Mouse (Mus musculus): ENCODE measurements at regions not wholly inside any gene's neighbourhood (a gene's known extent, or its start where the extent isn't known, plus 50 kb on each side); places are given as distances from the start of the nearest gene placed in this dataset.

DNA sequence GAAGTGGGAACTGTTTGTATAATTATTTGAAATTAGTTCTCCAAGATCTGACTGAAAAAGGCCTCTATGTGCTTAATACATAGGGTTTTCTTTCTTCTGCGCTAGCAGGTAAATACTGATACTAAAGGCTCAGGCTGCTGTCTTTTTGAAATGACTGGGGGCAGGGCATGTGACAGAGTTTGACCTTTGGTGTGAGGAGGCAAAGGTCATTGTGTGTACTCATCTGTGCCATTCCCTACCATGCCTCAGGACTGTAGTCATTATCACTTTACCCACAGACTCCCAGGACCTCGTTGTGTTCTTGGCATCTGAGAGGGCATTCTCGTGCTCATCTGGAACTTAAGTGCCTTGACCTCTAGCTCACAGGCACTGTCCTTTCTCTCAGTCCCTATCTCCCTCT is 88.5 kb downstream of the Sox1 start:
- H3K36me3 ChIP-seq (ENCODE audit: control insufficient read depth, insufficient read depth, low read length), result no peaks in the 10 kb centered on the region
- H3K4me3 ChIP-seq (ENCODE audit: low read depth, low read length), result no peak overlapping the region
- 82% methylated on average over 3 of the region's 3 CpGs for WGBS
- no peaks in the 10 kb centered on the region for H3K9me3 ChIP-seq (ENCODE audit: control insufficient read depth, low read length)
- H3K27ac ChIP-seq (ENCODE audit: low read depth, low read length), result no peak overlapping the region
- DNase-seq (ENCODE audit: low spot score, missing footprints) (no peak), ATAC-seq (ENCODE audit: low FRiP score) (no peak)
- H3K4me2 ChIP-seq, result no peak overlapping the region
- peaks cover 26% of the 10 kb centered on the region for H3K4me1 ChIP-seq (ENCODE audit: control insufficient read depth, insufficient read depth, low read length)
- H3K9ac ChIP-seq (ENCODE audit: low read length), result no peak overlapping the region
- peaks cover 4% of the 10 kb centered on the region; the same call in 1 of the 2 replicates for H3K27me3 ChIP-seq (ENCODE audit: control insufficient read depth, insufficient read depth, low read length)

DNA sequence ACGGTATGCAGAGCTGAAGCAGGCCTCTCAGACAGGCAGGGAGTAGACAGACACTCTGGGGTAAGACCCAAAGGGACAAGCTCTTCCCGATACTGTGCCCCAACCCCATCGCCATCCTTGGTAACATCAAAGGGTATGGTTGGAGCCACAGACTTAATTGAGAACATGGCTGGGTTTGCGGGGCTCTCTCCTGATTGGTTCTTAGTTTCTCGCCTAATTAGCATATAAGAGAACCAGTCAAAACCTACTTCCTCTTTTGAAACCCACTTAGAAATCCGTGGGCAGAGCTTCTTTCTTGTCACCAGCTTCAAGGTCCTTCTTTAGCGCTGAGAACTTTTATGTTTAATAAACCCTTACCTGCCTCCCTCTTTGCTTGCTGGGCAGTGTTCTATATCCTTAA is 87.5 kb upstream of the Spaca7 start:
- ATAC-seq (ENCODE audit: low FRiP score) (no peak), DNase-seq (ENCODE audit: low spot score, missing footprints) (no peak)
- H3K4me2 ChIP-seq, result no peak overlapping the region
- H3K27ac ChIP-seq (ENCODE audit: low read depth, low read length), result no peak overlapping the region
- H3K27me3 ChIP-seq (ENCODE audit: control insufficient read depth, insufficient read depth, low read length), result peaks cover 4% of the 10 kb centered on the region; the same call in 1 of the 2 replicates
- H3K9me3 ChIP-seq (ENCODE audit: control insufficient read depth, low read length), result no peaks in the 10 kb centered on the region
- no peak overlapping the region for H3K9ac ChIP-seq (ENCODE audit: low read length)
- H3K4me1 ChIP-seq (ENCODE audit: control insufficient read depth, insufficient read depth, low read length), result peaks cover 18% of the 10 kb centered on the region
- H3K36me3 ChIP-seq (ENCODE audit: control insufficient read depth, insufficient read depth, low read length), result no peaks in the 10 kb centered on the region
- WGBS, result 84% methylated on average over 7 of the region's 7 CpGs
- no peak overlapping the region for H3K4me3 ChIP-seq (ENCODE audit: low read depth, low read length)

DNA sequence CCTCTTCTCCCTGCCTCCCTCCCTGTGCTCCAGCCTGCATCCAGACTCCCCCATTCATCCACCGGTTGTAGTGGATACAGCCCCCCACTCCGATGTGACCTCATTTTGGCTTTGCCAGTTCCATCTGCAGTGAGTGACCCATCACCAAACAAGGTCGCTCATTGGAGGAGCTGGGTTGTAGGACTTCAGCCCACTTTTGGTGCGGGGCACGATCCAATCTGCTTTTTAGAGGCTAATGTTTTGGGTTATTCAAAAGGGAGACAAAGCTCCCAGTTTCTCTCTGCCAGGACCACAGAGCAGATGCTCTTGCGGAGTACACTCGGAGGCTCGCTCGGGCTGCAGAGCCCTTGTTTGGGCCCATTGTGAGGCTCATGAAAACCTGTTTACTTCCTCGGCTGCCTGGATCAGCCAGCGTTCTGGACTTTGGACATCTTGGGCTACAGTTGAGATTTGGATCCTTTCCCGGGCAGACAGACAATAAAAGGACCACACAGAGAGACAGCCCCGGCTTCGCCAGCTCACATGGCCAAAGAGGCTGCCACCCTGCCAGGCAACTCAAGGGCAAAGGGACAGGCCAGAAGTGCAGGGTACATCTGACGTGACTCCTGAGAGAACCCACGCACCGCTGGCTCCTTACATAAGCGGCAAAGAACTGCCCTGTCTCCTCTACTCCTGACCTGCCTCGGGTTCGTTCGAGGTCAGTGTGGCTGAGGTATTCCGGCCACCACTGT is 86.3 kb upstream of the Spaca7 start:
- no peaks in the 10 kb centered on the region for H3K9me3 ChIP-seq (ENCODE audit: control insufficient read depth, low read length)
- no peak for ATAC-seq (ENCODE audit: low FRiP score)
- H3K27ac ChIP-seq (ENCODE audit: low read depth, low read length), result no peak overlapping the region
- H3K4me2 ChIP-seq, result no peak overlapping the region
- no peak overlapping the region for H3K9ac ChIP-seq (ENCODE audit: low read length)
- peaks cover 18% of the 10 kb centered on the region for H3K4me1 ChIP-seq (ENCODE audit: control insufficient read depth, insufficient read depth, low read length)
- 68% methylated on average over 22 of the region's 22 CpGs for WGBS
- no peaks in the 10 kb centered on the region for H3K36me3 ChIP-seq (ENCODE audit: control insufficient read depth, insufficient read depth, low read length)
- H3K4me3 ChIP-seq (ENCODE audit: low read depth, low read length), result no peak overlapping the region
- DNase-seq (ENCODE audit: low spot score, missing footprints), result no peak
- H3K27me3 ChIP-seq (ENCODE audit: control insufficient read depth, insufficient read depth, low read length), result peaks cover 2% of the 10 kb centered on the region; the same call in 1 of the 2 replicates

DNA sequence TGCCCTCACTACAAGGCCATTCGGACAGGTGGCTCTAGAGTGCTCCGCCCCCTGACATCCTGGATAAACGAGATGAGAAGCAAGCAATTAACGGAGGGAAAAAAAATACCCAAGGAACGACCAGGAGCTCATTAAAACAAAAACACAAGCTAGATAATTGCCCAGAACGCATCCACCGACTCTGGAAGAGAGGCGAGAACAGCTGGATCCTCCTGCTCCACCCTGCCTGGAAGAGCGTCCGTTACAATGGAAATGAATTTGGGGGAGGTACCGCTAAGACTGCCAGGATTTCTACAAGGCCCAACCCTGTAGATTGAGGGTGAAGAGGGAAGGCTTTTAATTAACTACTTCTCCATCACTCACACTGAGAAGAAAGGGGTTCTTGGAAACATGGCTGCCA is 85.6 kb upstream of the Spaca7 start:
- no peak for DNase-seq (ENCODE audit: low spot score, missing footprints)
- Histone ChIP-seq H3K9me3 (ENCODE audit: control insufficient read depth, low read length) (no peaks in the 10 kb centered on the region), H3K27me3 (ENCODE audit: control insufficient read depth, insufficient read depth, low read length) (peaks cover 2% of the 10 kb centered on the region; the same call in 1 of the 2 replicates), H3K36me3 (ENCODE audit: control insufficient read depth, insufficient read depth, low read length) (no peaks in the 10 kb centered on the region), H3K27ac (ENCODE audit: low read depth, low read length) (no peak overlapping the region), H3K4me2 (no peak overlapping the region), H3K9ac (ENCODE audit: low read length) (no peak overlapping the region), H3K4me3 (ENCODE audit: low read depth, low read length) (no peak overlapping the region), H3K4me1 (ENCODE audit: control insufficient read depth, insufficient read depth, low read length) (peaks cover 12% of the 10 kb centered on the region)
- WGBS, result 58% methylated on average over 11 of the region's 11 CpGs
- ATAC-seq (ENCODE audit: low FRiP score), result no peak

DNA sequence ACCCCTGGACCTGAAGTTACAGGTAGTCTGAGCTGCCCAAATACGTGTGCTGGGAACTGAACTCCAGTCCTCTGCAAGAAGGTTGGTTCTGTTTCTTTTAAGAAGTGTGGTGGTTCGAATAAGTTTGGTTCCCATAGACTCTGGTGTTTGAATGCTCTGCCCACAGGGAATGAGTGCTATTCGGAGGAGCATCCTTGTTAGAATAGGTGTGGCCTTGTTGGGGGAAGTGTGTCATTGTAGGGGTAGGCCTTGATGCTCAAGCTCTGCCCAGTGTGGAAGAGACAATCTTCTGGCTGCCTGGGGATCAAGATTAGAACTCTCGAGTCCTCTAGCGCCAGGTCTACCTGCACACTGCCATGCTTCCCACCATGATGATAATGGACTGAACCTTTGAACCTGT is 83.6 kb upstream of the Spaca7 start:
- no peak overlapping the region for H3K4me2 ChIP-seq
- H3K27ac ChIP-seq (ENCODE audit: low read depth, low read length), result no peak overlapping the region
- H3K9ac ChIP-seq (ENCODE audit: low read length), result no peak overlapping the region
- H3K27me3 ChIP-seq (ENCODE audit: control insufficient read depth, insufficient read depth, low read length), result no peaks in the 10 kb centered on the region; the same call in 1 of the 2 replicates
- no peak for DNase-seq (ENCODE audit: low spot score, missing footprints)
- no peak for ATAC-seq (ENCODE audit: low FRiP score)
- H3K9me3 ChIP-seq (ENCODE audit: control insufficient read depth, low read length), result no peaks in the 10 kb centered on the region
- peaks cover 3% of the 10 kb centered on the region; the same call in 1 of the 2 replicates for H3K4me1 ChIP-seq (ENCODE audit: control insufficient read depth, insufficient read depth, low read length)
- H3K4me3 ChIP-seq (ENCODE audit: low read depth, low read length), result no peak overlapping the region
- WGBS, result 93% methylated on average over 5 of the region's 5 CpGs
- no peaks in the 10 kb centered on the region for H3K36me3 ChIP-seq (ENCODE audit: control insufficient read depth, insufficient read depth, low read length)

DNA sequence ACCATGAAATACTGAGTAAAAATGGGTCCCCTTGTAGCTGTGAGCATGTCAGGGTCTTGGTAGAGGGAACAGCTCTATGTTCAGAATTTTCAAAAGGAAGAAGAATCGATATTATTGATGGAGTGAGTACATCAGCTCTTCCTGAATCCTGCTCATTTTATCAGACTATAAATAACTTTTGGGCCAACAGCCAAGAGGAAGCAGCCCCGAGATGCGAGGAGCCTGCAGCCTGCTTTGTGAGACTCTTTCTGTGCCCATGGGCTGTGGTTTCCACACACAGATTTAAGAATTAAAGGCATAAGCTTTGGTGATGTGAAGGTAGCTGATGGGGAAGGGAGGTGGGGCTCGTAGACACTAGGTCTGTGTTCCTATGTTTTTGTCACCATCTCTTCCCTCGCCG is 81.4 kb upstream of the Spaca7 start:
- H3K27ac ChIP-seq (ENCODE audit: low read depth, low read length), result no peak overlapping the region
- ATAC-seq (ENCODE audit: low FRiP score) (no peak), DNase-seq (ENCODE audit: low spot score, missing footprints) (no peak)
- H3K4me1 ChIP-seq (ENCODE audit: control insufficient read depth, insufficient read depth, low read length), result no peaks in the 10 kb centered on the region
- 91% methylated on average over 6 of the region's 6 CpGs for WGBS
- no peak overlapping the region for H3K4me3 ChIP-seq (ENCODE audit: low read depth, low read length)
- H3K9ac ChIP-seq (ENCODE audit: low read length), result no peak overlapping the region
- no peaks in the 10 kb centered on the region for H3K36me3 ChIP-seq (ENCODE audit: control insufficient read depth, insufficient read depth, low read length)
- H3K27me3 ChIP-seq (ENCODE audit: control insufficient read depth, insufficient read depth, low read length), result no peaks in the 10 kb centered on the region; the same call in 1 of the 2 replicates
- no peaks in the 10 kb centered on the region for H3K9me3 ChIP-seq (ENCODE audit: control insufficient read depth, low read length)
- no peak overlapping the region for H3K4me2 ChIP-seq

DNA sequence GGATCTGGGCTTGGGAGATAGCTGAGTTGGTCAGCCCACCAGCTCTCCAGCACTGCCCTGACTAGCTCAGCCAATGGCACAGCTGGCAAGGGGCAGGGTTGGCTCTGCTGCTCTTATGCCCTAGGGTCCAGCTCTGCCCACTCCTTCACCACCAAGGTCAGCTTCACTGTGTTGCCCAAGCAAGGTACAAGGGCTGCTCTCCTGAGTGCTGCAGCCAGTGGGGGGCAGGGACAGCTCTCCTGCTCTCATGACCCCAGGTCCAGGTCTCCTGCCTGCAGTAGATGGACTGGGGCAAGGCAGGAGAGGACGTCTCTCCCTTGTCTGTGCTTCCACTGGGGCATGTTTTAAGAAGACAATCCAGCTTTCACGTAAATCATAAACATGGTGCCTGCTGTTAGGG is 80.4 kb upstream of the Spaca7 start:
- no peak overlapping the region for H3K27ac ChIP-seq (ENCODE audit: low read depth, low read length)

DNA sequence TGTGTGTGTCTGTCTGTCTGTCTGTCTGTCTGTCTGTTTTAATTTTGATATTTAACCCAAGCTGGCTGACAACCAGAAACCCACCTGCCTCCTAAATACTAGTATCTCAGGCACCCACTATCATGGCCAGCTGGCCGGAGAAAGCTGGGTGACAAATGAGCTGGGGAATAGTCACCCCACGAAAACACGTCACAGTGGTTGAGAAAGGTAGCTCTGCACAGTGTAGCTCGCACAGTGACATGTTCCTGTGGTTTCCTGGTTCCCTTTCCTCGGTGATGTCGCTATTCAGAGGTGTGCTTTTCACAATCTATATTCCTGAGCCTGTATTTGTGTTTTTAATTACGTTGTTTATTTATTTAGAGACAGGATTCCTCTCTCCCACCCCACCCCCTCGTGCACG is 78.3 kb upstream of the Spaca7 start:
- no peak for DNase-seq (ENCODE audit: low spot score, missing footprints)
- Histone ChIP-seq H3K36me3 (ENCODE audit: control insufficient read depth, insufficient read depth, low read length) (no peaks in the 10 kb centered on the region), H3K4me3 (ENCODE audit: low read depth, low read length) (no peak overlapping the region), H3K9me3 (ENCODE audit: control insufficient read depth, low read length) (no peaks in the 10 kb centered on the region), H3K4me1 (ENCODE audit: control insufficient read depth, insufficient read depth, low read length) (peaks cover 6% of the 10 kb centered on the region), H3K27me3 (ENCODE audit: control insufficient read depth, insufficient read depth, low read length) (peaks cover 3% of the 10 kb centered on the region; the same call in 1 of the 2 replicates), H3K4me2 (no peak overlapping the region), H3K9ac (ENCODE audit: low read length) (no peak overlapping the region), H3K27ac (ENCODE audit: low read depth, low read length) (no peak overlapping the region)
- 82% methylated on average over 9 of the region's 9 CpGs for WGBS
- ATAC-seq (ENCODE audit: low FRiP score), result no peak

More for the DNA sequence above, 80.4 kb upstream of the Spaca7 start:
- H3K36me3 ChIP-seq (ENCODE audit: control insufficient read depth, insufficient read depth, low read length), result no peaks in the 10 kb centered on the region
- ATAC-seq (ENCODE audit: low FRiP score) (no peak), DNase-seq (ENCODE audit: low spot score, missing footprints) (no peak)
- H3K4me1 ChIP-seq (ENCODE audit: control insufficient read depth, insufficient read depth, low read length), result peaks cover 4% of the 10 kb centered on the region
- no peak overlapping the region for H3K4me3 ChIP-seq (ENCODE audit: low read depth, low read length)
- no peak overlapping the region for H3K4me2 ChIP-seq
- 69% methylated on average over 2 of the region's 2 CpGs for WGBS
- no peaks in the 10 kb centered on the region for H3K9me3 ChIP-seq (ENCODE audit: control insufficient read depth, low read length)
- no peaks in the 10 kb centered on the region for H3K27me3 ChIP-seq (ENCODE audit: control insufficient read depth, insufficient read depth, low read length)
- H3K9ac ChIP-seq (ENCODE audit: low read length), result no peak overlapping the region

DNA sequence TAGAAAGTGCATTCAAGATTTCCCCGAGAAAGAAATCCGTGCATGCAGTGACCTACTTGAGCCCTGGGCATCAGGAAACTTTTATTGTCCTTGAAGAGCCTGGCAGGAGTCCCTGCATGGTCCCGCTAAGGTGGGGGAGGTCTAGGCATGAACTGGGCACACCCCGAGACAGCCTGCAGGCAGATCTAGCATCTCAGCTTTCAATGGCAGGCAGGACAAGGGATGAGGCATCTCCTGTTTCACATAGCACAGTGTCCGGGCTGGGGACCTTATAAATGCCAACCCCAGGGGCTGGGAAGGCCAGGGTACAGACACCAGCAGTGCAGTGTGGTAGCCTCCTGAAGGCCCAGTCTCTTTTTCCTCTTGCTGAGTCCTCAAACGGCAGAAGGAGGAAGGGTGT is 75.4 kb upstream of the Spaca7 start:
- peaks cover 8% of the 10 kb centered on the region; the same call in 1 of the 2 replicates for H3K27me3 ChIP-seq (ENCODE audit: control insufficient read depth, insufficient read depth, low read length)
- H3K4me2 ChIP-seq, result no peak overlapping the region
- ATAC-seq (ENCODE audit: low FRiP score), result no peak
- H3K36me3 ChIP-seq (ENCODE audit: control insufficient read depth, insufficient read depth, low read length), result no peaks in the 10 kb centered on the region
- H3K9me3 ChIP-seq (ENCODE audit: control insufficient read depth, low read length), result no peaks in the 10 kb centered on the region
- no peak for DNase-seq (ENCODE audit: low spot score, missing footprints)
- H3K27ac ChIP-seq (ENCODE audit: low read depth, low read length), result no peak overlapping the region
- WGBS, result 3% methylated on average over 6 of the region's 6 CpGs
- H3K4me3 ChIP-seq (ENCODE audit: low read depth, low read length), result no peak overlapping the region
- H3K9ac ChIP-seq (ENCODE audit: low read length), result no peak overlapping the region
- peaks cover 31% of the 10 kb centered on the region for H3K4me1 ChIP-seq (ENCODE audit: control insufficient read depth, insufficient read depth, low read length)

Measured in midbrain, embryonic 11.5 days (tissue).